Mouse (Mus musculus) neural tube, embryonic 10.5 days (tissue): ENCODE data around the gene Nlrc5.

Source experiments
- DNase-seq: peaks from one replicate; pipeline ENCODE4 v3.0.0-alpha.2; 2017; ENCODE audit warnings: low spot score; ENCODE audit errors: extremely low spot score

Nlrc5 gene

GRCm38 (mm10) chr8:94566446-94567158 is 132.4 kb downstream of the Nlrc5 start:
- no peak for DNase-seq

- DNase-seq, result peak; percentile 25
Observed at GRCm38 (mm10) chr8:94567159-94567849, 133.1 kb downstream of the Nlrc5 start.

- no peak for DNase-seq
Observed at GRCm38 (mm10) chr8:94568098-94568497, 133.9 kb downstream of the Nlrc5 start.

- no peak for DNase-seq
Observed at GRCm38 (mm10) chr8:94569419-94569818, 135.3 kb downstream of the Nlrc5 start.

- no peak for DNase-seq
Observed at GRCm38 (mm10) chr8:94571896-94572295, 137.7 kb downstream of the Nlrc5 start.

- no peak for DNase-seq
Observed at GRCm38 (mm10) chr8:94574159-94574907, 140.2 kb downstream of the Nlrc5 start.

- DNase-seq, result no peak
Observed at GRCm38 (mm10) chr8:94575148-94575547, 141.0 kb downstream of the Nlrc5 start.
